Mouse (Mus musculus) spleen, adult 2 months (tissue): ENCODE measurements around the gene Cep112.

Experiments
- CTCF ChIP-seq: fragments of 200-500 bp; IDR thresholded peaks from 2 replicates; pipeline ENCODE4 v1.5.1; 2011; ENCODE audit warnings: mild to moderate bottlenecking, inconsistent platforms; ENCODE audit not compliant: insufficient read depth, insufficient read length, insufficient replicate concordance; ENCODE audit errors: extremely low read depth
- POLR2A ChIP-seq: fragments of 200-500 bp; IDR thresholded peaks from 2 replicates; pipeline ENCODE4 v1.6.1; 2011; ENCODE audit warnings: low read depth, low read length, inconsistent platforms

GRCm38 (mm10) chr11:108867538-108867937 lies 442.5 kb downstream of the Cep112 start:
- TF ChIP-seq POLR2A (no peak), CTCF (no peak)
